Mouse (Mus musculus) spleen, adult 2 months (tissue): ENCODE measurements around the gene Rtl6.

ENCODE experiments used
- CTCF ChIP-seq: fragments of 200-500 bp; IDR thresholded peaks from 2 replicates; pipeline ENCODE4 v1.5.1; 2011; ENCODE audit warnings: mild to moderate bottlenecking, inconsistent platforms; ENCODE audit not compliant: insufficient read depth, insufficient read length, insufficient replicate concordance; ENCODE audit errors: extremely low read depth
- POLR2A ChIP-seq: fragments of 200-500 bp; IDR thresholded peaks from 2 replicates; pipeline ENCODE4 v1.6.1; 2011; ENCODE audit warnings: low read depth, low read length, inconsistent platforms

- TF ChIP-seq CTCF (no peak), POLR2A (no peak)
These were observed 45.8 kb upstream of the Rtl6 start for GRCm38 (mm10) chr15:84603267-84603963.
